Mouse (Mus musculus) spleen, adult 2 months (tissue): Measurements from ENCODE around the gene E130208F15Rik.

ENCODE experiments used
- CTCF ChIP-seq: fragments of 200-500 bp; IDR thresholded peaks from 2 replicates; pipeline ENCODE4 v1.5.1; 2011; ENCODE audit warnings: mild to moderate bottlenecking, inconsistent platforms; ENCODE audit not compliant: insufficient read depth, insufficient read length, insufficient replicate concordance; ENCODE audit errors: extremely low read depth
- POLR2A ChIP-seq: fragments of 200-500 bp; IDR thresholded peaks from 2 replicates; pipeline ENCODE4 v1.6.1; 2011; ENCODE audit warnings: low read depth, low read length, inconsistent platforms

- no peak for TF ChIP-seq CTCF
- no peak for TF ChIP-seq POLR2A
These were observed 38.8 kb upstream of the E130208F15Rik start for GRCm38 (mm10) chr7:30282740-30283139.
